Mouse (Mus musculus): ENCODE results near the gene Slc36a3. TPM values are rescaled to one million over a fixed set of nuclear protein-coding genes. Genes with fewer than 3 reads are reported as not detected.

Gene Slc36a3
- 0.14 and 0.38 TPM in 2 replicates for polyA plus RNA-seq (2012; rRNA removed; ENCODE audit: low replicate concordance)

GRCm38 (mm10) chr11:55151608-55152007 lies at the start of gene Slc36a3:
Gene Slc36a3 (minus strand): TSS chr11:55151708.

DNA sequence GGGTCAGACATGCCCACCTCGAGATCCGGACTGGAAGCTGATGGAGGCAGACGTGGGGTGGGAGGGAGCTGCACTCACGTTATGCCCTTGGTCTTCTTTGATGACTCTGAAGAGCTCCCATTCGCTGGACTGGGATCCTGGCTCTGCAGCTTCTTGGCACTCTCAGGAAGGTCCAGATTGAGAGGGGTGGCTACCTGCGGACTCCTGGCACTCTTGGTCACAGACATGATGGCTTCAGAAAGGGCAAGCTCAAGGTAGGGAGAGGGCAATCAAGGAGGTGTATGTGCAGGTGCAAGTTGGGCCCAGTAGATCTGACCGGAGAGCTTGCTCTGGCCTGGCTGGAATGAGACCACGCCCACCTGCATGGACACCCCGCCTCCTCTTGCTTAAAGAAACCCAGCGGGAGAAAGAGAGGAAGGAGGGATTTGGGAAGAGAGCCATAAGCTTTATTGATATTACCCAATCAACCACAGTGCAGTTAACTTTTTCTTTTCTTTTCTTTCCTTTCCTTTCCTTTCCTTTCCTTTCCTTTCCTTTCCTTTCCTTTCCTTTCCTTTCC lies 33.3 kb upstream of the Slc36a3 start, which contains the start of gene Slc36a2:
TSS of gene Slc36a2 (minus strand) at position 345 of the 559 bp plus-strand sequence.

GRCm38 (mm10) chr11:55097463-55098188 lies 53.9 kb downstream of the Slc36a3 start, which contains the start of gene Gm2a:
Gene Gm2a (plus strand): TSS chr11:55098115.

DNA sequence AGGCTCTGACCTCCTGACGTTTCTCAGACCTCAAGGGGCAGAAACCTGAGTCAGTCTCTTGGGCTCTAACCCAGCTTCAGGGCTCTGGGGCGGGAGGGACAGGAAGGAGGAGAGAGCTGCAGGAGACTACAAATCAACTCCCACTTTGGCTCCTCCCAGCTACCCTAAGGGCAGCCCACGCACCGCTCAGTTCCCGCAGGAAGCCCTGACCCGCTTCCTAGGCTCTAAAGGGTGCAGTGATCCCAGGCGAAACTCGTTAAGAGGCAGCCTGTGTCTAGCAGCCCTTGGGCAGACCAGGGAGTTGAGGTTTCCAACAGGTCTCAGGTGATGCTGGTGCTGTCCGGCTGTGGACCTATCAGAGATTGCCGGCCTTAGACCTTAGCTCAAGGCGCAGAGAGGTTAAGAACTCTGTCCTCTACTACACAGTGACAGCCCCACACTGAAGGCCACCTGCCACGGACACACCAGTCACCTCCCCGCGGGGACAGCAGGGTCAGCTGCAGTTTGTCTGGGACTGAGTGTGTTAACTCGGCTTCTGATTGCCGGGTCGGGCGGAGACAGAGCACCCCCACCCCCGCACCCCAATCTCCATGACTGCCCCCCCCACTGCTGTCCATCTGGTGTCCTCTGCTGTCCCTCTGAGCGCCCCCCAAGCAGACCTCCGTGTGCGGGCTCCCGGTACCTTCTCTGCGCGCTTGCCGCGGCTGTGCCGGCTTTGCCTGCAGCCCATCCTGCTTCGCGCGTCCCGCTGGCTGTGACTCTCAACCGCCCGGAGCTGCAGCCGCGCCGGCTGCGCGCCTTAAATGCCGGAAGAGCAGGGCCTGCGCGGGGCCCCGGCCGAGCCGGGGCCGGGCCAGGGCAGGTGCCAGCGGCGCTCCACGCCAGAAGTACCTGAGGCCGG lies 73.9 kb downstream of the Slc36a3 start, which contains the start of gene Ccdc69:
TSS of gene Ccdc69 (minus strand) at position 801 of the 901 bp plus-strand sequence.

Other genes with a start within 250 kb of the Slc36a3 start
- 96.5 and 120 TPM in 2 replicates for gene Gpx3, start 249.3 kb downstream of the Slc36a3 start, polyA plus RNA-seq (2012; rRNA removed; ENCODE audit: low replicate concordance)
- gene Tnip1, start 188.8 kb downstream of the Slc36a3 start, polyA plus RNA-seq (2012; rRNA removed; ENCODE audit: low replicate concordance), result 52.2 and 114 TPM in 2 replicates
- 24.0 and 27.3 TPM in 2 replicates for gene Anxa6, start 118.3 kb downstream of the Slc36a3 start, polyA plus RNA-seq (2012; rRNA removed; ENCODE audit: low replicate concordance)
- 0.79 and 1.1 TPM in 2 replicates for gene Ccdc69, start 73.6 kb downstream of the Slc36a3 start, polyA plus RNA-seq (2012; rRNA removed; ENCODE audit: low replicate concordance)
- 11.0 and 23.0 TPM in 2 replicates for gene Gm2a, start 53.6 kb downstream of the Slc36a3 start, polyA plus RNA-seq (2012; rRNA removed; ENCODE audit: low replicate concordance)
- gene Slc36a2, start 33.4 kb upstream of the Slc36a3 start, polyA plus RNA-seq (2012; rRNA removed; ENCODE audit: low replicate concordance), result 0.76 and 4.4 TPM in 2 replicates
- gene Slc36a1, start 52.6 kb upstream of the Slc36a3 start, polyA plus RNA-seq (2012; rRNA removed; ENCODE audit: low replicate concordance), result 24.0 and 139 TPM in 2 replicates
- gene Fat2, start 184.9 kb upstream of the Slc36a3 start, polyA plus RNA-seq (2012; rRNA removed; ENCODE audit: low replicate concordance), result under 0.01 TPM in 1 of 2 replicates, not detected in the other